Mouse (Mus musculus): ENCODE measurements at regions not wholly inside any gene's neighbourhood (a gene's known extent, or its start where the extent isn't known, plus 50 kb on each side); places are given as distances from the start of the nearest gene placed in this dataset.

- Histone ChIP-seq H3K4me1 (replicated peaks) (no peaks in the 10 kb centered on the region), H3K9me3 (replicated peaks) (no peaks in the 10 kb centered on the region), H3K27me3 (no peaks in the 10 kb centered on the region), H3K4me3 (replicated peaks) (no peak overlapping the region), H3K27ac (replicated peaks) (no peak overlapping the region), H3K4me2 (no peak overlapping the region), H3K9ac (no peak overlapping the region), H3K36me3 (replicated peaks) (no peaks in the 10 kb centered on the region)
- 45% methylated on average over 11 of the region's 11 CpGs for WGBS (ENCODE audit: insufficient replicate concordance)
- no peak for ATAC-seq (ENCODE audit: insufficient read depth)
Observed at GRCm38 (mm10) chr11:45545896-45546626, 305.8 kb upstream of the Clint1 start.

DNA sequence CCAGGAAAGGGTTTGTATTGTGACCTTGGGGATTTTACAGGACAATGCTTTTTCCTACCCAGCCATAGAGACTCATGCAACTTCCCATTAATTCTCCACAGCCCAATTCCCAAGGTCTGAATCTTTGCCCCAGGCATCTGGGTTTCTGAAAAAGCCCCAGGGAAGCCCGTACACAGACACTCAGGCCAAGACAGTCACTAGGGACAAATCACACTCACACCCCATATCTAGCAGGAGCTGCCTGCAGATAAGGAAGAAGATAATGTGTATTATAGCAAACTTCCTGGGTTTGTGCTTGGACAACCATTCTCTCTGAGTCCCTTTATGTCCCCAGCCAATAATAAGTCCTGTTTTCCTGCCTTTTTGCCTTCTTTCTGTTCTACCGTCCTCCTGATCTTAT is 305.0 kb upstream of the Clint1 start:
- Histone ChIP-seq H3K9me3 (replicated peaks) (no peaks in the 10 kb centered on the region), H3K9ac (no peak overlapping the region), H3K4me3 (replicated peaks) (no peak overlapping the region), H3K4me2 (no peak overlapping the region), H3K27ac (replicated peaks) (no peak overlapping the region), H3K27me3 (no peaks in the 10 kb centered on the region), H3K36me3 (replicated peaks) (no peaks in the 10 kb centered on the region), H3K4me1 (replicated peaks) (no peaks in the 10 kb centered on the region)
- no peak for ATAC-seq (ENCODE audit: insufficient read depth)
- 39% methylated on average over 2 of the region's 2 CpGs for WGBS (ENCODE audit: insufficient replicate concordance)

DNA sequence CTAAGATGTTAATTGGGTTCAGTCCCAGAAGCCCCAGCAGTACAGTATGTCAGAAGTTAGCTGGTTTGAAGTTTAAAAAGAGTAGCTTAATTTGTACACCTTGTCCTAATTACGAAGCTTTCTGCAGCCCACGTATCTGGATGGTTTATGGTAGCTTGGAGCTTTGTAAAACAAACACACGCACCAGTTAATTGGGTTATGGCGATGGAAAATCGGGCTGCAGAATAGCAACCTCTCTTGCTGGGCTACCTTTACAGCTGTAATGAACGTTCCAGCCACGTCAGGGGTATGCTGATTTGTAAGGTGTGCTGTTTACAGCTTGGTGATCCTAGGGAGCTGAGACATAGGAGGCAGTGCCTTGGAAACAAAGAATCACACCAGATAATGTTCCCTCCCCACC is 301.5 kb upstream of the Clint1 start:
- no peak overlapping the region for H3K27ac ChIP-seq (replicated peaks)
- 47% methylated on average over 7 of the region's 7 CpGs for WGBS (ENCODE audit: insufficient replicate concordance)

DNA sequence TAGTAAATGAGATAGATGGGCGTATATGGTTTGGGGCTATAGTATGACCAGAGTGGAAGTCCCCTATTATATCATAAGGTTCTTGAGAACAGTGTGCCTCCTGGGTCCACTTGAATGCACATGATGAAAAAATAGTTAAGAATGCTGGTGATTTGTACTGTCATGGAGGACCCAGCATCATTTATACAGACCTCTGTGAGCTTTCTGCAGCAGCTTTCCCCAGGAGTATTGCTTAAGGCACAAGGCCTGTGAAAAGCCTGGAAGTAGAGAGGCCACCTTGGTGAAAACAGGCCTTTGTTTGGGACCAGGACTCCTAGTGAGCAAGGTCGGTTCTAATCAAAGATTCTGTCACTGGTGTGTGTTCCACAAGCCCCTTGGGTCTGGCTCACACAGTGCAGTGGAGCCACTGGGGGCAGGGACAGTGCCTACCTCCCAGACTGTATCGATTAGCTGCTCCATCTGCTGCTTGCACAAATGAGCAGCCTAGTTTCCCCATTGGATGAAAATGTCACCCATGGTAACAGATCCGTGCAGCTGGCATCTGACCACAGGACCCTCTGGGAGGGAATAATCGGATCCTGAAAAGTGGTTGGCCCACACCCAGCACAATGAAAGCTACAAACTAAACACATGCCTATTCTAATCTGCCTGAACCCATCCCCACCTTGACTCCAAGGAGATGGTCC is 274.2 kb upstream of the Clint1 start:
- Histone ChIP-seq H3K36me3 (replicated peaks) (no peaks in the 10 kb centered on the region), H3K4me3 (replicated peaks) (no peak overlapping the region), H3K27me3 (no peaks in the 10 kb centered on the region), H3K9ac (no peak overlapping the region), H3K9me3 (replicated peaks) (no peaks in the 10 kb centered on the region), H3K27ac (replicated peaks) (no peak overlapping the region), H3K4me2 (no peak overlapping the region), H3K4me1 (replicated peaks) (no peaks in the 10 kb centered on the region)
- WGBS (ENCODE audit: insufficient replicate concordance): 51% methylated on average over 5 of the region's 5 CpGs
- ATAC-seq (ENCODE audit: insufficient read depth): no peak

More for the DNA sequence above, 301.5 kb upstream of the Clint1 start:
- H3K9ac ChIP-seq: no peak overlapping the region
- H3K4me1 ChIP-seq (replicated peaks): no peaks in the 10 kb centered on the region
- ATAC-seq (ENCODE audit: insufficient read depth): no peak
- no peaks in the 10 kb centered on the region for H3K27me3 ChIP-seq
- no peaks in the 10 kb centered on the region for H3K9me3 ChIP-seq (replicated peaks)
- H3K4me2 ChIP-seq: no peak overlapping the region
- H3K4me3 ChIP-seq (replicated peaks): no peak overlapping the region
- no peaks in the 10 kb centered on the region for H3K36me3 ChIP-seq (replicated peaks)

- 60% methylated on average over 3 of the region's 3 CpGs for WGBS (ENCODE audit: insufficient replicate concordance)
- H3K4me3 ChIP-seq (replicated peaks): no peak overlapping the region
- no peak overlapping the region for H3K9ac ChIP-seq
- H3K9me3 ChIP-seq (replicated peaks): no peaks in the 10 kb centered on the region
- H3K4me2 ChIP-seq: no peak overlapping the region
- H3K27ac ChIP-seq (replicated peaks): no peak overlapping the region
- ATAC-seq (ENCODE audit: insufficient read depth): no peak
- H3K4me1 ChIP-seq (replicated peaks): no peaks in the 10 kb centered on the region
- H3K27me3 ChIP-seq: no peaks in the 10 kb centered on the region
- H3K36me3 ChIP-seq (replicated peaks): no peaks in the 10 kb centered on the region
Observed at GRCm38 (mm10) chr11:45592335-45592734, 259.5 kb upstream of the Clint1 start.

GRCm38 (mm10) chr11:45592890-45593642 is 258.8 kb upstream of the Clint1 start:
- H3K9ac ChIP-seq: no peak overlapping the region
- no peaks in the 10 kb centered on the region for H3K36me3 ChIP-seq (replicated peaks)
- H3K27ac ChIP-seq (replicated peaks): no peak overlapping the region
- H3K27me3 ChIP-seq: no peaks in the 10 kb centered on the region
- H3K9me3 ChIP-seq (replicated peaks): no peaks in the 10 kb centered on the region
- ATAC-seq (ENCODE audit: insufficient read depth): no peak
- H3K4me3 ChIP-seq (replicated peaks): no peak overlapping the region
- no peak overlapping the region for H3K4me2 ChIP-seq
- 49% methylated on average over 11 of the region's 11 CpGs for WGBS (ENCODE audit: insufficient replicate concordance)
- no peaks in the 10 kb centered on the region for H3K4me1 ChIP-seq (replicated peaks)

DNA sequence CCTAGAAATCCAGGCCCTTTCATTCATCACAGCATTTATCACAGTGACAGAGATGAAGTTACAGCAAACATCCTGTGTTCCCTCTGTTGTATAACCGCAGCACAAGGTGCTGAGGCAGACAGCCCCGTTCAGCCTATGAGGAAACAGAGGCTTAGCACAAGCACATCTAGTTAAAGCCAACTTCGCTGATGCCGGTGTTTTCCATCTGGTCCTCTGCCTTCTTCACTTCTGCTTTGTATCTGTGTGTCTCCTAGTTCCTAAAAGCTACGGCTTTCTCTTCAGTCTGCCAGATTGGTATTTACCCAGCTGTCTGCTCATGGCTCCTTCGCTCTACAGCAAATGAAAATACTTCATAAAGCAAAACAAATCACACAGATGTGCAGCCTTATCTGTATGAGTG is 256.5 kb upstream of the Clint1 start:
- H3K27me3 ChIP-seq: no peaks in the 10 kb centered on the region
- 50% methylated on average over 6 of the region's 6 CpGs for WGBS (ENCODE audit: insufficient replicate concordance)
- no peaks in the 10 kb centered on the region for H3K36me3 ChIP-seq (replicated peaks)
- no peak for ATAC-seq (ENCODE audit: insufficient read depth)
- H3K4me1 ChIP-seq (replicated peaks): no peaks in the 10 kb centered on the region
- H3K9me3 ChIP-seq (replicated peaks): no peaks in the 10 kb centered on the region
- H3K27ac ChIP-seq (replicated peaks): no peak overlapping the region
- H3K9ac ChIP-seq: no peak overlapping the region
- no peak overlapping the region for H3K4me2 ChIP-seq
- H3K4me3 ChIP-seq (replicated peaks): no peak overlapping the region

DNA sequence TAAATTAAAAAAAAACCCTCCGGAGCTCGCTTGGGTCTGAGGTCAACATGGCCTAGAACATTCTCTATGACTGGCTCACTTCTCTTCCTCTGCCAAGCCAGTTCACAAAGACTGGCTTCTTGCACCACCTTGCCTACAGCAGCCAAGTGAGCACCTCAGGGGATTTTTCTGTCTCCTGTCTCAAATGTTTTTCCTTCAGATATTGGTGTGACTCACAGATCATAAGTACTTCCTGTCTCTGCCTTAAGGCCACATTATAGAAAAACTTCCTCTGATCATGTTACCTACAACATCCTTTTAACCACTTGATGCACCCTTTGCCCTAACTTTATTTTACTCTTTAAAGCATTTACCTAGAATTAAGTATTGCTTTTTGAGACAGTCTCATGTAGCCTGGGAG is 230.0 kb upstream of the Clint1 start:
- no peak overlapping the region for H3K27ac ChIP-seq (replicated peaks)
- no peak overlapping the region for H3K4me2 ChIP-seq
- 61% methylated on average over 2 of the region's 2 CpGs for WGBS (ENCODE audit: insufficient replicate concordance)
- no peak overlapping the region for H3K4me3 ChIP-seq (replicated peaks)
- H3K4me1 ChIP-seq (replicated peaks): no peaks in the 10 kb centered on the region
- no peak overlapping the region for H3K9ac ChIP-seq
- no peaks in the 10 kb centered on the region for H3K9me3 ChIP-seq (replicated peaks)
- H3K27me3 ChIP-seq: no peaks in the 10 kb centered on the region
- H3K36me3 ChIP-seq (replicated peaks): no peaks in the 10 kb centered on the region
- no peak for ATAC-seq (ENCODE audit: insufficient read depth)

- no peak overlapping the region for H3K27ac ChIP-seq (replicated peaks)
Observed at GRCm38 (mm10) chr11:45622701-45623100, 229.2 kb upstream of the Clint1 start.

DNA sequence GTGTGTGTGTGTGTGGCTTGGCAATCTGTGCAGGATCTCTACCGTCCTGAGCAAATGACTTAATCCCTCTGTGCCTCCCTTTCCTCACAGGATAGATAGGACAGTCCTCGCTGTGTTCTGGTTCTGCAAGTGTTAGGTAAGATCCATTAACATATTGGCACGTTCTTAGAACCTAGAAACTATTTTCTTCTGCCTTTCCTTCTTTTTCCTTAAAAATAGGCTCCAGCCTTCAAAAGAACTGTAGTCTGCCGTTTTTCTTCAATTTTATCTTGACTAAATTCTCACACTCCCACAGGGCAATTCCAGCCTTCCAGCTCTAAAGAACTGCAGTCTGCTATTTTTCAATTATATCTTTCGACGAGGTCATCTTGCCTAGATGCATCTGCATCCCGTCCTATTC is 227.6 kb upstream of the Clint1 start:
- Histone ChIP-seq H3K9ac (no peak overlapping the region), H3K9me3 (replicated peaks) (no peaks in the 10 kb centered on the region), H3K27me3 (no peaks in the 10 kb centered on the region), H3K4me1 (replicated peaks) (no peaks in the 10 kb centered on the region), H3K4me2 (no peak overlapping the region), H3K36me3 (replicated peaks) (no peaks in the 10 kb centered on the region), H3K4me3 (replicated peaks) (no peak overlapping the region), H3K27ac (replicated peaks) (no peak overlapping the region)
- ATAC-seq (ENCODE audit: insufficient read depth): no peak
- 51% methylated on average over 7 of the region's 7 CpGs for WGBS (ENCODE audit: insufficient replicate concordance)

More at GRCm38 (mm10) chr11:45622701-45623100, 229.2 kb upstream of the Clint1 start:
- H3K4me3 ChIP-seq (replicated peaks): no peak overlapping the region
- no peaks in the 10 kb centered on the region for H3K4me1 ChIP-seq (replicated peaks)
- no peaks in the 10 kb centered on the region for H3K36me3 ChIP-seq (replicated peaks)
- H3K4me2 ChIP-seq: no peak overlapping the region
- no peak for ATAC-seq (ENCODE audit: insufficient read depth)
- H3K27me3 ChIP-seq: no peaks in the 10 kb centered on the region
- H3K9ac ChIP-seq: no peak overlapping the region
- no peaks in the 10 kb centered on the region for H3K9me3 ChIP-seq (replicated peaks)
- WGBS (ENCODE audit: insufficient replicate concordance): 69% methylated on average over 5 of the region's 5 CpGs

GRCm38 (mm10) chr11:45629250-45629649 is 222.6 kb upstream of the Clint1 start:
- 30% methylated on average over 1 of the region's 1 CpGs for WGBS (ENCODE audit: insufficient replicate concordance)
- no peak for ATAC-seq (ENCODE audit: insufficient read depth)
- Histone ChIP-seq H3K4me2 (no peak overlapping the region), H3K9me3 (replicated peaks) (no peaks in the 10 kb centered on the region), H3K4me1 (replicated peaks) (no peaks in the 10 kb centered on the region), H3K36me3 (replicated peaks) (no peaks in the 10 kb centered on the region), H3K9ac (no peak overlapping the region), H3K4me3 (replicated peaks) (no peak overlapping the region), H3K27ac (replicated peaks) (no peak overlapping the region), H3K27me3 (no peaks in the 10 kb centered on the region)

Measured in liver, embryonic 15.5 days (tissue).